8 mouse cellular contexts compared by ENCODE assay signal in genomic region chr2:27593338-27593737, GRCm38 (mm10).
DNase-seq lines count a peak whose midpoint lies in the region; ATAC-seq and TF ChIP-seq lines count a peak whose summit lies in the region.

No protein-coding gene starts in this region.

- intact Hi-C loops in gastrocnemius, postnatal 14 days (cut with DNase I; ENCODE audit: low total_unique reads): no loop called here

- H3K9me3 ChIP-seq in lung, postnatal 0 days (ENCODE audit: low read length): no peaks in the 10 kb centered on the region

- H3K36me3 ChIP-seq in lung, postnatal 0 days (ENCODE audit: insufficient read depth, low read length): no peaks in the 10 kb centered on the region

- DNase-seq in adrenal gland, adult (ENCODE audit: inconsistent age in 2 of 2, low spot score in 1 of 2): peak; percentile 37 to 80
- DNase-seq in adrenal gland, postnatal 4 days (ENCODE audit: low spot score in 2 of 2): no peak
- peak; percentile 51 for DNase-seq in gastrocnemius, postnatal 14 days
- peak; percentile 41 for DNase-seq in kidney, adult 18-20 months
- peak; percentile 95 for DNase-seq in lung, postnatal 0 days (ENCODE audit: low spot score)
- no peak for DNase-seq in cerebellum, adult 9-10 months
- no peak for DNase-seq in right cerebral cortex, postnatal 10 days (ENCODE audit: low spot score in 2 of 2)

- H3K27ac ChIP-seq in lung, postnatal 0 days (ENCODE audit: low read length): peak overlapping the region; percentile 89

- H3K4me1 ChIP-seq in lung, postnatal 0 days (ENCODE audit: insufficient read depth, low read depth, low read length): peaks cover 12% of the 10 kb centered on the region

- H3K9ac ChIP-seq in lung, postnatal 0 days (replicated peaks; ENCODE audit: low read depth): no peak overlapping the region

- peak; percentile 52 for TF ChIP-seq CTCF in lung, postnatal 0 days (IDR thresholded peaks at IDR 0.05)

- no peak overlapping the region for H3K4me3 ChIP-seq in lung, postnatal 0 days (ENCODE audit: low read depth, low read length)

- 16% methylated on average over 10 of the region's 10 CpGs for WGBS in lung, postnatal 0 days

- ATAC-seq in lung, postnatal 0 days: peak; percentile 76
- no peak for ATAC-seq in megakaryocyte-erythroid progenitor cell, adult 5-6 weeks (replicated peaks; ENCODE audit: low FRiP score, low TSS enrichment, poor library complexity, severe bottlenecking)

- H3K4me2 ChIP-seq in lung, postnatal 0 days (replicated peaks; ENCODE audit: low read depth, low read length): no peak overlapping the region

- H3K27me3 ChIP-seq in lung, postnatal 0 days (replicated peaks; ENCODE audit: insufficient read depth, low read length): no peaks in the 10 kb centered on the region

- TF ChIP-seq EP300 in lung, postnatal 0 days (IDR thresholded peaks at IDR 0.05): peak; percentile 80

Comparison
In these comparisons a context has a peak if more than half of its experiments do, and no peak if none do; other contexts are left out.
1. DNase-seq: peak in adrenal gland, adult (2 of 2), gastrocnemius, postnatal 14 days (single experiment), kidney, adult 18-20 months (single experiment) and lung, postnatal 0 days (single experiment); none in adrenal gland, postnatal 4 days (0 of 2), cerebellum, adult 9-10 months (single experiment) and right cerebral cortex, postnatal 10 days (0 of 2).